Mouse (Mus musculus): ENCODE measurements around the gene Gm3646. TPM values are rescaled to one million over a fixed set of nuclear protein-coding genes. Genes with fewer than 3 reads are reported as not detected.

Gm3646 gene
- not detected for total RNA-seq (2021)
- long read RNA-seq, result 0 reads

GRCm38 (mm10) chr1:39805243-39805979, at the start of gene Gm3646:
Gene Gm3646, minus strand, starts transcription at chr1:39805332.
- no peak for DNase-seq (ENCODE audit: low spot score in 2 of 2)

GRCm38 (mm10) chr1:39847066-39847465, 41.9 kb upstream of the Gm3646 start:
- no peak for DNase-seq (ENCODE audit: low spot score in 2 of 2)

GRCm38 (mm10) chr1:39846031-39846550, 41.0 kb upstream of the Gm3646 start:
- DNase-seq (ENCODE audit: low spot score in 2 of 2), result no peak

- no peak for DNase-seq (ENCODE audit: low spot score in 2 of 2)
Measured at GRCm38 (mm10) chr1:39843328-39843727, 38.2 kb upstream of the Gm3646 start.

- DNase-seq (ENCODE audit: low spot score in 2 of 2), result no peak
Measured at GRCm38 (mm10) chr1:39842218-39843007, 37.3 kb upstream of the Gm3646 start.

GRCm38 (mm10) chr1:39840856-39841255, 35.7 kb upstream of the Gm3646 start:
- no peak for DNase-seq (ENCODE audit: low spot score in 2 of 2)

GRCm38 (mm10) chr1:39839838-39840237, 34.7 kb upstream of the Gm3646 start:
- DNase-seq (ENCODE audit: low spot score in 2 of 2), result no peak

GRCm38 (mm10) chr1:39839217-39839616, 34.1 kb upstream of the Gm3646 start:
- DNase-seq (ENCODE audit: low spot score in 2 of 2), result no peak

- DNase-seq (ENCODE audit: low spot score in 2 of 2), result peak in 1 of 2 experiments; percentile 38
Measured at GRCm38 (mm10) chr1:39838487-39839169, 33.5 kb upstream of the Gm3646 start.

GRCm38 (mm10) chr1:39831594-39832039, 26.5 kb upstream of the Gm3646 start:
- DNase-seq (ENCODE audit: low spot score in 2 of 2), result no peak

- no peak for DNase-seq (ENCODE audit: low spot score in 2 of 2)
Measured at GRCm38 (mm10) chr1:39830786-39831593, 25.9 kb upstream of the Gm3646 start.

GRCm38 (mm10) chr1:39824902-39825301, 19.8 kb upstream of the Gm3646 start:
- no peak for DNase-seq (ENCODE audit: low spot score in 2 of 2)

- DNase-seq (ENCODE audit: low spot score in 2 of 2), result no peak
Measured at GRCm38 (mm10) chr1:39824240-39824639, 19.1 kb upstream of the Gm3646 start.

GRCm38 (mm10) chr1:39819596-39819995, 14.5 kb upstream of the Gm3646 start:
- DNase-seq (ENCODE audit: low spot score in 2 of 2), result no peak

GRCm38 (mm10) chr1:39815766-39816165, 10.6 kb upstream of the Gm3646 start:
- no peak for DNase-seq (ENCODE audit: low spot score in 2 of 2)

- DNase-seq (ENCODE audit: low spot score in 2 of 2), result no peak
Measured at GRCm38 (mm10) chr1:39813067-39813466, 7.9 kb upstream of the Gm3646 start.

GRCm38 (mm10) chr1:39804789-39805188, 343 bp downstream of the Gm3646 start:
- DNase-seq (ENCODE audit: low spot score in 2 of 2), result no peak

- no peak for DNase-seq (ENCODE audit: low spot score in 2 of 2)
Measured at GRCm38 (mm10) chr1:39802946-39803345, 2.2 kb downstream of the Gm3646 start.

- DNase-seq (ENCODE audit: low spot score in 2 of 2), result no peak
Measured at GRCm38 (mm10) chr1:39797496-39797895, 7.6 kb downstream of the Gm3646 start.

GRCm38 (mm10) chr1:39796765-39797164, 8.4 kb downstream of the Gm3646 start:
- DNase-seq (ENCODE audit: low spot score in 2 of 2), result no peak

- no peak for DNase-seq (ENCODE audit: low spot score in 2 of 2)
Measured at GRCm38 (mm10) chr1:39784632-39785031, 20.5 kb downstream of the Gm3646 start.
